Mouse (Mus musculus) B cell, adult 2 months (primary cell): ENCODE data around the gene Tent5d.

Experiments
- DNase-seq, 2 experiments: peaks; one replicate each; pipeline ENCODE4 v3.0.0; 2022

The Tent5d gene

DNA sequence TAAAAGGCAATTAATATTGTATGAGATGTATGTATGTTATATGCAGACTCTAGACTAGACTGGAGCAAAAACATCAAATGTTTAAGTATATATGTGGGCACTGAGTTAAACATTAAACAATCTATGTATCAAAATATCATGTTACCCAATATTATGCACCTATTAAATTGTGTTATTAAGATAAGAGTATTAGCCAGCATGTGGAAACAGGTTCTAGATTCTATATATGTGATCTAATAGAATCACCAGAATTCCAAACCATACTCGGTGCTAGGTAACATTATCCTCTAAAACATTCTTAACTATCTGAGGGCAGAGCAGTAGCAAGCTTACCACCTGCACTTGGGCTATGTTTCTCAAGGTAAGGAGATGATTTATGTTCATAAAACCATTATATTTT is at the start of gene Tent5d:
Gene Tent5d (plus strand): TSS at position 301 of the 400 bp plus-strand sequence.
- no peak for DNase-seq

DNA sequence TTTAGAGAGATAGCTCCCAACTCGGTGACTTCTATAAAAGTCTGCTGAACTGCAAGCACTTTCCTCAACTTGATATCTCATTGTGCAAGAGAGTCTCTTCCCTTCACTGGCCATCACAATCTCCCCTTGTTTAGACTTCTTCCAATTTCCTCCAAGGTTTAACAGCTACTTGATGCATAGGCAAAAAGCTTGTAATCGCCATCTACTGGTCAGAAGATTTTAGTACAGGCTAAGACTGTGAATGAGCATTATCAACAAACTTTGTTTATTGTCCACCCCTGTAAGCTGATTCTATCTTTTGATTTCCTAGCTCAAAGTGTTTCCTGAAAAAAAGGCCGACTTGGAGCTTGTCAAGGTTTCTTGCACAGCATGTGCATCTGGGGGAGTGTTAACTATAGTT is 24.5 kb upstream of the Tent5d start:
- DNase-seq, result no peak

DNA sequence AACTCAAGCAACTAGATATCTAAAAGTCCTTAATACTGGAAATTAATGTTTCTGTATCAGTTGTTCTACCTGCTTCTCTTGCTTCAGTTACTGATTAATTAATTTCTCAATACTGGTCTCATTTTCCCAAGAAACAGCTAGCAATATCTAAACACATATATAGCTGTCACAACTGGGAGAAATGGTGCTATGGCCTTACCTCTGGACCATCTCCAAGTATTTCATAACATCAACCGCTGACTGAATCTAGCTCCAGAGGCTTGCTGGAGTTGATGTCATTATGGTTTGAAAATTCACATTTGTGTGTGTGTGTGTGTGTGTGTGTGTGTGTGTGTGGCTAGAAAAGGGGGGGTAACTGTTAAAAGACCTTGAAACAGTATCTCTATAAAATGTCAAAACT is 2.3 kb upstream of the Tent5d start:
- DNase-seq, result no peak

DNA sequence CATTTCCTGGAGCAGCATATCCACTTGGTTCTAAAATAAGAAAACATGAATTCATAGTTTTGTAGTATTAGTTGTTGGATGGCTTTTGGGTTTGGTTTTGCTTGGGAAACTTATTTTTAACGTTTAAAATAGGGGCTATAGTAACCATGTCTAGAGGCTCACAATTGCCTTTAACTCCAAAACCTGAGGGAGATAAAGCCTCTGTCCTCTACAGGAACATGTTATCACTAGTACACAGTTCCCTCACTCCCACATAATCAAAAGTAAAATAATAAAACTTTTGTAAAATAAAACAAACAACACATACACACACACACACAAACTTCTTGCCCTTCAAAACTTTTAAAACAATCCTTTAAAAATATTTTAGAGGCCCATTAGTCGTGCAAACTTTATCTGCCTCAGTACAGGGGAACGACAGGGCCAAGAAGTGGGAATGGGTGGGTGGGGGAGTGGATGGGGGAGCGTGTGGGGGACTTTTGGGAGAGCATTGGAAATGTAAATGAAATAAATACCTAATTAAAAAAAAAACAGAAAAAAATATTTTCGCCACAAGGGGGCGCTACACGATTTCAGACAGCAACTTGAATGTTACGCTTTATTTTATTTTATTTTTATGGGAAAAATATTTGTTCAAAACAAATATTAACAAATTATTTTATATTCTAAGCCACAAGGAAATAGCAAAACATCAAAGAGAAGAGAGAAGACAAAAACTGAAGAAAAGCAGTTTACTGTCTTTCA is 1.5 kb upstream of the Tent5d start:
- peak in 1 of 2 experiments; percentile 2 for DNase-seq

DNA sequence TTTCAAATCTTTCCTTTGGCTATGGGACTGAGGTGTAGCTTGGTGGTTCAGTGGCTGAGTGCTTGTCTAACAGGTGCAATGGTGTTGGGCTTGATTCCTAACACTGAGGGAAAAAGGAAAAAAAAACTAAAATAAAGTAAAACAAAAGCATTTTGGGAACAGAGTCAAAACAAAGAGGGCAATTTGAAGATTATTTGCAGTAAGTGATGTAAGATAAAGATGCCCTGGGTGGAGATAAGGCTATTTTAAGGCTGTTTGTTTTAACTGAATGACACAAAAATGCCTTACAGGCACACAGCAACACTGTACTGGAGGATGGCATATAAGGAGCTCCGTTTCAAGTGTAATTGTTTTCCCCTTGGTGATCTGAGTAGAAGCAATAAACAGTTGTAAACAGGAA is 3.4 kb downstream of the Tent5d start:
- DNase-seq, result no peak

DNA sequence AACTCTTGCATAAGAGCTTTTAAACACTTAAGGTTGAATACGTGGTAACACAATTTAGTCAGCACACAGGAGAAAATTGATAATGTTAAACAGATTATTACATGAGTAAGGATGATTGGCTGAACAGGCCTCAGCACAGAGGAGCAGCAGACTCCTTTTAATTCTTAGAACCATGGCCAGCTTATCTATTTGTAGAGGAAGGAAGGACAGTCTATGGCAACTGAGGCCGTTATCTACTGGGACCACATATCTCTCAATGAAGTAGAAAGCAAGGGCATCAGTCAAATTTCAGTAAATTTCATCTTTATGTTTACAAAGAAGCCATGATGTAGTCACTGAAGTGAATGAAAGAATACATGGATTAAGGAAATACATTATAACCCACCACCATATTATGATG is 4.5 kb downstream of the Tent5d start:
- no peak for DNase-seq

DNA sequence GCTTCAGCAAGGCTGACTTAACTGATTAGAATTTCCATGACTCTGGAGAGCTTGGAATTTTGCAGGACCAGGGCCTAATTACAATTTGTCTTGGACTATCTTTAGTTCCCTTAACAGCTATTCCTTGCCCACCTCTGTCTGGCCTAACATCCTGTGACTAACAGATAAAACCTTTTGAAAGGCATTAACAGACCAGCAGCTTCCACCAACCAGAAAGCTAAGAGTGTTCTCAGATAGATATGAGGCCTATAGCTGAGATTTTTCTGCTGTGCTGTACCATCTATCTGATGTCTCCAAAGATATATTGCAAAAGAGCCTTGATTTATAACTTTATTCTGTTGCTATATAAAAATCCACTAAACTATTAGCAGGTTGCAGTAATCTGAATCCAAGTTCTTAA is 19.7 kb downstream of the Tent5d start:
- DNase-seq, result no peak

DNA sequence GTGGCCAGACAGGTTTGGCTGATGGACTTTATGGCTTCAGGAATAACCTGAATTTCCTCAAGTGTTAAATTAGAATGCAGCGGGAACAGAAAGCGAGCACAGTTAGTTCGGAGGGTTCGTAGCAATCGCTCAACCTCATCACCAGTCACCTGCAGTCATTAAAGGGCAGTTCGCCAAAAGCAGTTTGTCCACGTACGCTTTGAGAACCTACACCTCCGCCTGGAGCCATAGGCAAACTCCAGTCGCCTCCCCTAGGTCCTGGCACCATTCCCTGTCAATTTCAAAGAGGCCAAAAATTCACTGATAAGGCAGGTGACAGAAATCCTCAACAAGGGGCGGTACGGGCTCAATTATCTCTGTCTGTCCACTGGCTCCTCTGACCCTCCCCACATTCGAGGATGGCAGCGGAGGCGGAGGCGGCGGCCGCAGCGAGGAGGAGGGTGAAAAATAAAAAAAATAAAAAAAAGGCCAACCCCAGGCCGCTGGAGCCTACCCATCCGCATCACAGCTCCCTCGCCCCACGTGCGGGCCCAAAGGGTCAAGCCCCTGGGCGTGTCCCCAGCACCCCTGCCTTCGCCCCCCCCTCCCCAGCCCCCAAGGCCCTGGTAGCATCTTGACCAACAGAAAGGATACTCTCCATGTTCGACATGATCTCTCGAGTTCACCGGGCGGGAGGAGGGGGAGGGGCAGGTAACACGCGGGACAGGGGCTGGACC is 23.3 kb downstream of the Tent5d start:
- peak; percentile 29 to 34 for DNase-seq

DNA sequence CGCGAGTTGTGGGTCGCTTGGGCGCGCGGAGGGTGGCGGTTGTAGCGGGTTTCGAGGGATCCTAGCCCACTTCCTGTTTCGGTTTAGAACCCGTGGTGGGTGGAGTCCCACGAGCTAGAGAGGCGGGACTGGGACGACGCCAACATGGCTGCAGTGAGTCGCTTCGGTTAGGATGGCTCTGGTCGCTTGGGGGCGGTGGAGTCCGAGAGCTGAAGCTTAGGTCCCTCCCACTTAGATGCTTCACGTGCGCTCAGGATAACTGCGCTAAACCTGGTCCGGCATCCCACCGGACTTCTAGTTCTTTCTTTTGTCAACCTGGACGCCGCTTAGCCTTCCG is 23.8 kb downstream of the Tent5d start, which contains the start of gene 2610002M06Rik:
Gene 2610002M06Rik (minus strand): TSS at position 117 of the 337 bp plus-strand sequence.
- peak; percentile 85 to 89 for DNase-seq

DNA sequence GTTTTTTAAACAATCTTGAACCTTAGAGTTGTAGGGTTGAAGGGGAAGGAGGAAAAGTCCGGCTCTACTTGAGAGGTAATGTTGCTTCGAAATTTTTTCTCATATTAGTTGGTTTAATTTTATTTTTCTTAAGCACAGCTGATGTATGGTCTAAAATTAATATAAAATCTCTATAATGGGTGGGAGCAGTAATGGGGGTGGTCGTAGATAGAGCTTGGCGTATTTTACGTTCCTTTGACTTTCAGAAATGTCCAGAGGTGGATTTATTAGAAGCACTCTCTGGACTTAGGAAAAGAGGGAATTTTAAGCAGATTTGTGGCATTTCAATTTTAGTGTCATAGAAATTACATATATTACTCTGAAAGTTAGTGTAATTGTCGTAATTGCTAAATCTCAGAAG is 24.3 kb downstream of the Tent5d start:
- DNase-seq, result no peak

DNA sequence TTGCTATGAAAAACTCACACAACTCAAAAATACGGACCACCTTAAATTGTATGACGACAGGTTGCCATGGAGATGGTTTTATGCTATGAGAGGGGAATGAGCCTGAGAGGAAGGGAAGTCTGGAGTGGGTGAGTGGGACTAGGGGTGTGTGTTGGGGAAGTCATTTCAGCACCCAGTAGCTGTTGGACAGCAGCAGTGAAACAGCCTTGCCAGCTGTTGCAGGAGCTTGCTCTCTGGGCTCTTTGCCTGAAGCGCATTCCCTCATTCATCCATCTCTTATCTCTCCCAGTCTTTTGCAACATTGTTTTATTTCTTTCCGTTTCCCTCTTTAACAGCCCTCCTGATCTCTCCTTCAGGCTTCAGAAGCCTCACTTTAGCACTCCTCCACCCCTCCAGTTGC is 65.8 kb downstream of the Tent5d start:
- no peak for DNase-seq
